In the genomic region with DNA sequence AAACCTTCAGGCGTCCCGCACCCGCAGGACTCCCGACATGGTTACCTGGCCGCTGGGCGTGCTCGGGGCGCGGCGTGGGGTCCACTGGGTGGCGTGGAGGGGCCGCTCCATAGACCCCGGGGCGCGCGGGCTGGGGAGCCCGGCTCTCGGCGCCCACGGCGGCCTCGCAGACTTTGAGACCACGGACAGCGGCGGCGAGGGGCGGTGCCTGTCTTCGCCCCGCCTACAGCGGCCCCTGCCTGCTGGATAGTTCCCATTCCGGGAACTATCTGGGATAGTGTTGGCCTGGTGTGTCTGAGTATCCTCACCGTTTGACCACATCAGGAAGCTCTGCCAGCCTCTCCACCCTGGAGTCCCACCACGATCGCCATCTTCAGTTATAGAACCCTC, we compare ENCODE assay signal across 9 mouse cellular contexts. TPM values are rescaled to one million over a fixed set of nuclear protein-coding genes. Genes with fewer than 3 reads are reported as not detected.
A peak's percentile ranks its signal among the peaks of the same experiment; 100 is the strongest.
DNase-seq lines count a peak whose midpoint lies in the region; ATAC-seq and TF ChIP-seq lines count a peak whose summit lies in the region.
"Had no signal": no experiment of that assay in that cellular context is flagged by ENCODE, and none has a peak within 500 bp of the region (broad histone marks: within the 10 kb centered on the region; RNA-seq: fewer than 3 reads in every experiment).

No protein-coding gene starts in this region.

- peaks cover 6% of the 10 kb centered on the region; the same call in 1 of the 2 replicates for H3K4me1 ChIP-seq in forebrain, embryonic 14.5 days (ENCODE audit: control insufficient read depth, insufficient read depth, low read length)
- H3K4me1 ChIP-seq in limb, embryonic 13.5 days: peaks cover 23% of the 10 kb centered on the region
- H3K4me1 ChIP-seq in small intestine, adult 2 months (ENCODE audit: control insufficient read depth, insufficient read depth, insufficient read length, low read length): peaks cover 4% of the 10 kb centered on the region; the same call in 1 of the 2 replicates

- H3K4me3 ChIP-seq in forebrain, embryonic 14.5 days (ENCODE audit: low read depth, low read length): peak overlapping the region; percentile 25
- peak overlapping the region; percentile 36 for H3K4me3 ChIP-seq in limb, embryonic 13.5 days
- H3K4me3 ChIP-seq in small intestine, adult 2 months (ENCODE audit: low read depth, low read length): peak overlapping the region; percentile 26

- H3K27me3 ChIP-seq in forebrain, embryonic 14.5 days (replicated peaks; ENCODE audit: control insufficient read depth, insufficient read depth, low read length): peaks cover 51% of the 10 kb centered on the region
- H3K27me3 ChIP-seq in limb, embryonic 13.5 days: peaks cover 77% of the 10 kb centered on the region
- peaks cover 44% of the 10 kb centered on the region for H3K27me3 ChIP-seq in small intestine, adult 2 months (ENCODE audit: control insufficient read depth, insufficient read depth, low read length)

- no peak for TF ChIP-seq CTCF in small intestine, adult 2 months (IDR thresholded peaks at IDR 0.05; ENCODE audit: extremely low read depth, insufficient read length, insufficient replicate concordance, low read depth, low read length)

- 1% methylated on average over 34 of the region's 34 CpGs for WGBS in forebrain, embryonic 14.5 days
- 2% methylated on average over 34 of the region's 34 CpGs for WGBS in limb, embryonic 13.5 days
- 4% methylated on average over 34 of the region's 34 CpGs for WGBS in small intestine, adult 2 months

- H3K36me3 ChIP-seq in forebrain, embryonic 14.5 days (ENCODE audit: control insufficient read depth, insufficient read depth, low read length): no peaks in the 10 kb centered on the region
- H3K36me3 ChIP-seq in limb, embryonic 13.5 days: no peaks in the 10 kb centered on the region
- no peaks in the 10 kb centered on the region for H3K36me3 ChIP-seq in small intestine, adult 2 months (ENCODE audit: control insufficient read depth, insufficient read depth, low read length)

- peak overlapping the region; percentile 42 for H3K4me2 ChIP-seq in forebrain, embryonic 14.5 days (ENCODE audit: low read length)
- H3K4me2 ChIP-seq in limb, embryonic 13.5 days (replicated peaks): peak overlapping the region; percentile 60

- TF ChIP-seq POLR2A in small intestine, adult 2 months (IDR thresholded peaks at IDR 0.05; ENCODE audit: low read depth, low read length): no peak

- no peaks in the 10 kb centered on the region for H3K9me3 ChIP-seq in forebrain, embryonic 14.5 days (replicated peaks; ENCODE audit: control insufficient read depth, low read length)
- H3K9me3 ChIP-seq in limb, embryonic 13.5 days: peaks cover 11% of the 10 kb centered on the region; the same call in 1 of the 2 replicates

- DNase-seq in lung, postnatal 10 days: peak; percentile 47
- DNase-seq in lung, postnatal 36 days: no peak
- no peak for DNase-seq in forebrain, embryonic 14.5 days (ENCODE audit: low spot score)
- DNase-seq in layer of hippocampus, postnatal 36 days: no peak
- DNase-seq in layer of hippocampus, postnatal 14 days (ENCODE audit: low spot score in 2 of 2): no peak
- DNase-seq in gastrocnemius, postnatal 36 days: no peak

- 0 out of 2 replicates have a peak, but pooled peaks have one; percentile 29 for ATAC-seq in forebrain, embryonic 14.5 days
- ATAC-seq in limb, embryonic 13.5 days (ENCODE audit: low FRiP score, low read depth): no peak

- H3K27ac ChIP-seq in forebrain, embryonic 14.5 days (ENCODE audit: low read depth, low read length): no peak overlapping the region
- H3K27ac ChIP-seq in limb, embryonic 13.5 days: no peak overlapping the region
- no peak overlapping the region for H3K27ac ChIP-seq in small intestine, adult 2 months (ENCODE audit: insufficient read depth, low read depth, low read length)
- H3K27ac ChIP-seq: macrophage had no signal

- H3K9ac ChIP-seq in forebrain, embryonic 14.5 days (ENCODE audit: low read length): no peak overlapping the region
- no peak overlapping the region for H3K9ac ChIP-seq in limb, embryonic 13.5 days

- intact Hi-C loops in gastrocnemius, postnatal 36 days (cut with DNase I): loop anchor here (10.0 kb wide), 1 partner anchor 208 kb away; no protein-coding TSS in a partner anchor

RNA-seq across cellular contexts. Expression of a gene that starts 0.9 kb away (rescaled TPM):
- polyA plus RNA-seq in forebrain, embryonic 14.5 days (2014; fragmentation: Nextera tagmentation; extraction: Ambion mirVana): 2.4 and 3.4 TPM in 2 replicates
- polyA plus RNA-seq in limb, embryonic 13.5 days (2015; fragmentation: Nextera tagmentation; extraction: Ambion mirVana): 0.15 and 0.51 TPM in 2 replicates
- polyA plus RNA-seq in small intestine, adult 2 months (2012; rRNA removed): 0.05 TPM in 1 of 2 replicates, not detected in the other
- 10 to 100 TPM; 17.9 to 20.2 TPM for total RNA-seq in layer of hippocampus, postnatal 36 days (2021)
- 10 to 100 TPM; 19.7 to 23.6 TPM for total RNA-seq in layer of hippocampus, postnatal 14 days (2021)
- total RNA-seq in gastrocnemius, postnatal 36 days (2021): not detected
- polyA plus RNA-seq: macrophage had no signal

RNA-seq across cellular contexts. Expression of a gene that starts 24.0 kb away (rescaled TPM):
- polyA plus RNA-seq in forebrain, embryonic 14.5 days (2014; fragmentation: Nextera tagmentation; extraction: Ambion mirVana): 67.2 and 75.4 TPM in 2 replicates
- polyA plus RNA-seq in limb, embryonic 13.5 days (2015; fragmentation: Nextera tagmentation; extraction: Ambion mirVana): 44.2 and 44.9 TPM in 2 replicates
- 156 and 330 TPM in 2 replicates for polyA plus RNA-seq in small intestine, adult 2 months (2012; rRNA removed)
- 10 to 100 TPM; 61.4 to 77.2 TPM for total RNA-seq in layer of hippocampus, postnatal 36 days (2021)
- total RNA-seq in layer of hippocampus, postnatal 14 days (2021): 10 to 100 TPM; 90.2 to 90.8 TPM
- 10 to 100 TPM; 35.6 to 42.6 TPM for total RNA-seq in gastrocnemius, postnatal 36 days (2021)

Comparison
In these comparisons a context has a peak if more than half of its experiments do, and no peak if none do; other contexts are left out.
1. RNA of a gene that starts 0.9 kb away (total RNA-seq): 19.7 to 23.6 TPM in layer of hippocampus, postnatal 14 days and 17.9 to 20.2 TPM in layer of hippocampus, postnatal 36 days; not detected in gastrocnemius, postnatal 36 days; every median in the first group is over 10 times any median in the second.
2. Peak in every context shown above with its lines, with median percentiles within 50 percentile points of each other: H3K4me3 ChIP-seq.